Mouse (Mus musculus) neural tube, embryonic 11.5 days (tissue): ENCODE measurements around the gene Atg4a. TPM values are rescaled to one million over a fixed set of nuclear protein-coding genes. Genes with fewer than 3 reads are reported as not detected.

Source experiments
- ATAC-seq: fragments of 200-750 bp; cut with Nextera tagmentation; 2 replicates; pipeline ENCODE4 v1.8.0; 2017; ENCODE audit warnings: moderate number of reproducible peaks, mild to moderate bottlenecking, moderate TSS enrichment, moderate library complexity; ENCODE audit not compliant: insufficient read depth, low FRiP score, low TSS enrichment
- DNase-seq: peaks from one replicate; pipeline ENCODE4 v3.0.0-alpha.2; 2015; ENCODE audit warnings: low spot score
- H3K27ac ChIP-seq: fragments of 300-500 bp; sonication (generic); 2 replicates; pipeline ENCODE4 v1.5.1; 2014; ENCODE audit warnings: low read depth, mild to moderate bottlenecking, low read length
- H3K27me3 ChIP-seq: fragments of 300-500 bp; sonication (generic); 2 replicates; pipeline ENCODE4 v1.6.1; 2014; ENCODE audit warnings: mild to moderate bottlenecking, low read length, mixed read lengths; ENCODE audit not compliant: control insufficient read depth, insufficient read depth
- H3K36me3 ChIP-seq: fragments of 300-500 bp; sonication (generic); 2 replicates; pipeline ENCODE4 v1.6.1; 2014; ENCODE audit warnings: mild to moderate bottlenecking, low read length, moderate library complexity, mixed read lengths; ENCODE audit not compliant: control insufficient read depth, insufficient read depth
- H3K4me1 ChIP-seq: fragments of 300-500 bp; sonication (generic); 2 replicates; pipeline ENCODE4 v1.6.1; 2014; ENCODE audit warnings: low read length, mixed read lengths; ENCODE audit not compliant: control insufficient read depth, insufficient read depth
- H3K4me2 ChIP-seq: fragments of 300-500 bp; sonication (generic); 2 replicates; pipeline ENCODE4 v1.6.1; 2014; ENCODE audit warnings: low read depth, mild to moderate bottlenecking, moderate library complexity
- H3K4me3 ChIP-seq: fragments of 300-500 bp; sonication (generic); 2 replicates; pipeline ENCODE4 v1.5.1; 2014; ENCODE audit warnings: low read depth, low read length
- H3K9ac ChIP-seq: fragments of 300-500 bp; sonication (generic); 2 replicates; pipeline ENCODE4 v1.6.1; 2014; ENCODE audit warnings: mild to moderate bottlenecking, low read length
- H3K9me3 ChIP-seq: fragments of 300-500 bp; sonication (generic); 2 replicates; pipeline ENCODE4 v1.6.1; 2016; ENCODE audit warnings: low read length; ENCODE audit not compliant: control insufficient read depth
- WGBS: fragments of 180-500 bp; shearing (Covaris S2); extraction: QIAGEN DNeasy Blood & Tissue Kit; methylation state at CpG from one replicate; pipeline ENCODE4 v1.1.7; 2014; 5-methylcytosine and 5-hydroxymethylcytosine counted together
- polyA plus RNA-seq: library from polyadenylated mRNA; unstranded; fragments of >200 nt; fragmentation: Nextera tagmentation; extraction: Ambion mirVana; gene quantifications from 2 replicates; pipeline ENCODE4 v1.2.1, GENCODE M21; 2014

Gene Atg4a
- polyA plus RNA-seq: 17.3 and 19.0 TPM in 2 replicates

DNA sequence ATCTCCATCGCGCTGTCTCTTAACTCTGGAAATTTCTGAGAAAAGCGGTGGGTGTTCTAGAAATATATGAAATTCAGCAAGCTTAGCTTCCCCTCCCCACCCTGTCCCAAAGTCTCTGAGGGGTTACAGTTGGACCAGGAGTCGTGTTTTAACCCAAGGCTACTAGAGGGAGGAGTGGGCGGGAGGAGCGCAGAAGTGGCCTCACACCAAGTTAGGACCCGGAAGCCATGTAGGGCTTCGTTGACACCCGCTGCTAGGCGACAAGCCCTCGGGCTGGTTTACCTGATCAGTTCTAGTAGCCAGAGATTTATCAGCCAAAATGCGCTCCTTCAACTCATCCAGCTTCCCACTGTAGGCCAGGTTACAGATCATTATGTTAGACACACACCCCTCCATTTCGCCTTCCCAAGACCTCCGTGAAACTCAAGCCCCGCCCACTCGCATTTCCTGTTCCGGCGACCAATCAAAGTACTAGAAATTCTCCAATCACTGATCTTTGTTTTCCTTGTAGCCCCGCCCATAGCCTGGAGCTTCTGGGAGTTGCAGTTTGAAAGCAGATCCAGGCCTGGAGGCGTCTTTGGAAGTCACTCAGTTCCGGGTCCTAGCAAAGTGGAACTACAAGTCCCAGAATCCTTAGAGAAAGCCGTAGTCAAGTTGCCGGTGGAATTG is at the start of gene Atg4a, which contains the start of gene Psmd10:
Gene Atg4a, plus strand, starts transcription at position 636 of the 669 bp plus-strand sequence.
Gene Psmd10, minus strand, starts transcription at position 457 of the 669 bp plus-strand sequence.
- WGBS: 23% methylated on average over 23 of the region's 23 CpGs
- Histone ChIP-seq H3K36me3 (no peaks in the 10 kb centered on the region), H3K9ac (0 out of 2 replicates have a peak within 1 kb of the TSS, but pooled peaks have one; percentile 2), H3K4me2 (peak within 1 kb of the TSS; percentile 41), H3K27ac (no peak within 1 kb of the TSS), H3K27me3 (no peaks in the 10 kb centered on the region), H3K4me1 (no peaks in the 10 kb centered on the region), H3K9me3 (no peaks in the 10 kb centered on the region), H3K4me3 (peak within 1 kb of the TSS; percentile 45)
- peak; percentile 87 for DNase-seq
- peak; percentile 97 for ATAC-seq

DNA sequence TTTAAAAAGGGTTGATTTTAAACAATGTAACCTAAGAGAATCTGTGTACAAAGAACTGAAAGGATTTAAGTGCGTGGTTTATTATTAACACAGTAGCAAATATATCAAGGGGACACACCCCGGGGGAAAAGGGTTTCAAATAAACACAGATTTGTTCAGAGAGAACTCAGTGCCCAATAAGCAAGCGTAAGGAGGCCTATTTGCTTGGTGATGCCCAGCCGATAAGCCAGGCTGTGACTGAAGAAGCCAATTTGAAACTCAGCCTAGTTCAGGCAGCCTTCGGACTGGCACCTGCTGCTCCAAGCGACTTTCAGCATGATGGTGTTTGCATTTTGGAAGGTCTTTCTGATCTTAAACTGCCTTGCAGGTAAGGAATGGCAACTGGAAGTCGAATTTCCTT is 49.3 kb upstream of the Atg4a start, which contains the start of gene Vsig1:
Gene Vsig1, plus strand, starts transcription at position 249 of the 400 bp plus-strand sequence.
- Histone ChIP-seq H3K36me3 (no peaks in the 10 kb centered on the region), H3K9me3 (no peaks in the 10 kb centered on the region), H3K4me3 (no peak within 1 kb of the TSS), H3K4me2 (no peak within 1 kb of the TSS), H3K27ac (no peak within 1 kb of the TSS), H3K27me3 (0 out of 2 replicates have a peak, but pooled peaks cover 3% of the 10 kb centered on the region), H3K9ac (no peak within 1 kb of the TSS), H3K4me1 (no peaks in the 10 kb centered on the region)
- ATAC-seq (no peak), DNase-seq (no peak)
- 75% methylated on average over 7 of the region's 7 CpGs for WGBS

DNA sequence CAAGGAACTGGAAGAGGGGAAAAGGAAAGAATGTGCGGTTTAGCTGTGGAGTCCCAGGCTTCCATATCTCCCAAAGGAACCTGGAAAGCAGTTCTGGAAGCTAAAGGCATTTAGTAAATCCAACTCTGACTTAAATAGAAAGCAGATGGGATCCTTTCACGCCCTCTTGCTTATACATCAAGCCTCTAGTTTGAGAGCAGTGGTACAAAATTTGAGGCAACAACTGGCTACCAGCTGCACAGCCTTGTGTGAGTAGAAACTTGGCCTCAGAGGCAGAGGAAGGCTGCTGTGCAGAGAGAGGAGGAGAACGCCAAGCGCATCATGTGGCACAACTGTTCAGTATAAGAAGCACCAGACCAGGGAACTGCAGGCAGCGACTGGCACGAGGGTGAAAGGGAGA is 35.4 kb upstream of the Atg4a start:
- no peaks in the 10 kb centered on the region for H3K36me3 ChIP-seq
- no peaks in the 10 kb centered on the region for H3K9me3 ChIP-seq
- H3K27me3 ChIP-seq: peaks cover 15% of the 10 kb centered on the region; the same call in 1 of the 2 replicates
- DNase-seq (no peak), ATAC-seq (no peak)
- 75% methylated on average over 6 of the region's 6 CpGs for WGBS
- no peak overlapping the region for H3K4me3 ChIP-seq
- H3K4me1 ChIP-seq: no peaks in the 10 kb centered on the region
- H3K9ac ChIP-seq: no peak overlapping the region
- H3K4me2 ChIP-seq: no peak overlapping the region
- H3K27ac ChIP-seq: no peak overlapping the region

- DNase-seq (no peak), ATAC-seq (no peak)
- Histone ChIP-seq H3K27me3 (peaks cover 6% of the 10 kb centered on the region; the same call in 1 of the 2 replicates), H3K9ac (no peak overlapping the region), H3K36me3 (no peaks in the 10 kb centered on the region), H3K27ac (no peak overlapping the region), H3K4me1 (no peaks in the 10 kb centered on the region), H3K4me2 (no peak overlapping the region), H3K9me3 (no peaks in the 10 kb centered on the region), H3K4me3 (no peak overlapping the region)
- WGBS: 74% methylated on average over 3 of the region's 3 CpGs
These were observed 24.6 kb upstream of the Atg4a start for GRCm38 (mm10) chrX:140932066-140932465.

GRCm38 (mm10) chrX:140933263-140933662 is 23.4 kb upstream of the Atg4a start:
- ATAC-seq: no peak
- WGBS: 82% methylated on average over 3 of the region's 3 CpGs
- no peaks in the 10 kb centered on the region for H3K4me1 ChIP-seq
- peaks cover 6% of the 10 kb centered on the region; the same call in 1 of the 2 replicates for H3K27me3 ChIP-seq
- H3K4me2 ChIP-seq: no peak overlapping the region
- no peak for DNase-seq
- H3K9ac ChIP-seq: no peak overlapping the region
- H3K27ac ChIP-seq: no peak overlapping the region
- no peaks in the 10 kb centered on the region for H3K36me3 ChIP-seq
- no peak overlapping the region for H3K4me3 ChIP-seq
- H3K9me3 ChIP-seq: no peaks in the 10 kb centered on the region

GRCm38 (mm10) chrX:140936271-140936670 is 20.4 kb upstream of the Atg4a start:
- H3K27me3 ChIP-seq: peaks cover 4% of the 10 kb centered on the region; the same call in 1 of the 2 replicates
- H3K27ac ChIP-seq: no peak overlapping the region
- 71% methylated on average over 5 of the region's 5 CpGs for WGBS

DNA sequence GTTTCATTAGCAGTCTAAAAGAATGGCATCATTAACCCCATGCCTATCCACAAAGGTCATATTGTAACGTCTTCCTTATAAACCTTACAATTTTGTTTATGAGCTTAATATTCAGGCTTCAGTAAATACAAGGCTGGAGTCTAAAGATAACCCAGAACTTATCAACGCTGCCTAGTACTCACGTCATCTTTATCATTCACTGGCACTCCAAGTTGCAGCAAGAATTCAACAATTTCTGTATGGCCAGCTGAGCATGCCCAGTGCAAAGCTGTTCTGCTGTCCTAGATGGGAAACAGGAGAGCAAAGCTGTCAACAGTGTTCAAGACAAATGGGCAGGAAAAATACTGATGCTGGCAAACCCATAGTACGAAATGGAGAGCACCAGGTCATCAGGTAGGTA is 3.1 kb upstream of the Atg4a start:
- ATAC-seq (no peak), DNase-seq (no peak)
- Histone ChIP-seq H3K9ac (no peak overlapping the region), H3K4me3 (no peak overlapping the region), H3K27me3 (peaks cover 8% of the 10 kb centered on the region; the same call in 1 of the 2 replicates), H3K4me1 (no peaks in the 10 kb centered on the region), H3K36me3 (no peaks in the 10 kb centered on the region), H3K27ac (no peak overlapping the region), H3K4me2 (no peak overlapping the region), H3K9me3 (no peaks in the 10 kb centered on the region)
- 92% methylated on average over 4 of the region's 4 CpGs for WGBS

More at GRCm38 (mm10) chrX:140936271-140936670, 20.4 kb upstream of the Atg4a start:
- Histone ChIP-seq H3K4me1 (no peaks in the 10 kb centered on the region), H3K4me3 (no peak overlapping the region), H3K36me3 (no peaks in the 10 kb centered on the region), H3K9me3 (no peaks in the 10 kb centered on the region), H3K4me2 (no peak overlapping the region), H3K9ac (no peak overlapping the region)
- DNase-seq (no peak), ATAC-seq (no peak)

- Histone ChIP-seq H3K27ac (no peak overlapping the region), H3K36me3 (no peaks in the 10 kb centered on the region), H3K27me3 (no peaks in the 10 kb centered on the region), H3K4me1 (no peaks in the 10 kb centered on the region), H3K9ac (no peak overlapping the region), H3K9me3 (no peaks in the 10 kb centered on the region), H3K4me2 (peak overlapping the region; percentile 33), H3K4me3 (peak overlapping the region; percentile 28)
- DNase-seq (no peak), ATAC-seq (peak; percentile 79)
- WGBS: 28% methylated on average over 5 of the region's 5 CpGs
These were observed 252 bp downstream of the Atg4a start for GRCm38 (mm10) chrX:140956959-140957358.

DNA sequence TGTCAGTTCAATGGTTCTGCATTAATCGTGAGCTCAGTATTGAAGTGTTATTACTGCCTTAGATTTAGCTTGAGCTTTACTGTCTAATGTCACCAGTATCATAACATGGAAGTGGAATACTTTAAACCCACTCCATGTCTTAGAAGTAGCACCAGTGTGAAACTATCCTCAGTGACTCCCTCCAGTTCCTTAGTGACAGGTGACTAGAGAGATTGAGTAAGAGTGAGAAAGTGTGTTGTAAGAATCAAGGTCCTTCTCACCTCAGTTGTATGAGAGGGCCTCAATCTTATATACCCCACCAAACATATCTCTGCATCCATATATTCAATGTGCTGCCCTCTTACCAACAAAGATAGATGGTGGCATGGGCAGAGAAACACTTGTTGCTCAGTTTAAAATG is 22.2 kb downstream of the Atg4a start:
- Histone ChIP-seq H3K27me3 (peaks cover 18% of the 10 kb centered on the region), H3K36me3 (no peaks in the 10 kb centered on the region), H3K4me3 (no peak overlapping the region), H3K27ac (no peak overlapping the region), H3K9me3 (no peaks in the 10 kb centered on the region), H3K4me2 (no peak overlapping the region), H3K9ac (no peak overlapping the region), H3K4me1 (no peaks in the 10 kb centered on the region)
- ATAC-seq (no peak), DNase-seq (no peak)
- 94% methylated on average over 1 of the region's 1 CpGs for WGBS
